Mouse (Mus musculus): Measurements from ENCODE around the gene Pou2af1. TPM values are rescaled to one million over a fixed set of nuclear protein-coding genes. Genes with fewer than 3 reads are reported as not detected.

Gene Pou2af1
- total and polyA plus RNA-seq, 2 experiments from 2014 or later = 0.05 to 0.76 TPM

GRCm38 (mm10) chr9:51182716-51183710, 30.5 kb upstream of the Pou2af1 start:
- no peaks in the 10 kb centered on the region for H3K4me1 ChIP-seq (ENCODE audit: control insufficient read depth, insufficient read depth)
- TF ChIP-seq CTCF (IDR thresholded peaks at IDR 0.05; ENCODE audit: low read depth) (no peak), EP300 (IDR thresholded peaks at IDR 0.05; ENCODE audit: low read depth) (no peak)

GRCm38 (mm10) chr9:51185386-51185785, 28.1 kb upstream of the Pou2af1 start:
- no peaks in the 10 kb centered on the region for H3K9me3 ChIP-seq (replicated peaks; ENCODE audit: control insufficient read depth, low read length)
- TF ChIP-seq EP300 (IDR thresholded peaks at IDR 0.05; ENCODE audit: low read depth) (no peak), CTCF (IDR thresholded peaks at IDR 0.05; ENCODE audit: low read depth) (no peak)
- H3K27ac ChIP-seq (ENCODE audit: low read depth) = no peak overlapping the region
- H3K36me3 ChIP-seq (replicated peaks; ENCODE audit: control insufficient read depth, insufficient read depth, low read length) = no peaks in the 10 kb centered on the region
- no peak overlapping the region for H3K4me2 ChIP-seq (ENCODE audit: low read depth, low read length)
- no peak overlapping the region for H3K9ac ChIP-seq (replicated peaks; ENCODE audit: low read depth, low read length)
- WGBS = 70% methylated on average over 4 of the region's 4 CpGs
- H3K4me3 ChIP-seq (ENCODE audit: low read depth, low read length) = no peak overlapping the region
- H3K27me3 ChIP-seq (ENCODE audit: control insufficient read depth, insufficient read depth, low read length) = no peaks in the 10 kb centered on the region
- H3K4me1 ChIP-seq (ENCODE audit: control insufficient read depth, insufficient read depth) = no peaks in the 10 kb centered on the region
- DNase-seq (ENCODE audit: low spot score) (no peak), ATAC-seq (ENCODE audit: insufficient read depth, low read depth) (no peak)

More at GRCm38 (mm10) chr9:51182716-51183710, 30.5 kb upstream of the Pou2af1 start:
- no peak overlapping the region for H3K9ac ChIP-seq (replicated peaks; ENCODE audit: low read depth, low read length)
- H3K9me3 ChIP-seq (replicated peaks; ENCODE audit: control insufficient read depth, low read length) = no peaks in the 10 kb centered on the region
- 77% methylated on average over 15 of the region's 15 CpGs for WGBS
- no peaks in the 10 kb centered on the region for H3K27me3 ChIP-seq (ENCODE audit: control insufficient read depth, insufficient read depth, low read length)
- H3K36me3 ChIP-seq (replicated peaks; ENCODE audit: control insufficient read depth, insufficient read depth, low read length) = no peaks in the 10 kb centered on the region
- H3K4me3 ChIP-seq (ENCODE audit: low read depth, low read length) = no peak overlapping the region
- ATAC-seq (ENCODE audit: insufficient read depth, low read depth) (no peak), DNase-seq (ENCODE audit: low spot score) (no peak)
- no peak overlapping the region for H3K4me2 ChIP-seq (ENCODE audit: low read depth, low read length)
- no peak overlapping the region for H3K27ac ChIP-seq (ENCODE audit: low read depth)

- Histone ChIP-seq H3K4me1 (ENCODE audit: control insufficient read depth, insufficient read depth) (no peaks in the 10 kb centered on the region), H3K9ac (replicated peaks; ENCODE audit: low read depth, low read length) (no peak overlapping the region), H3K36me3 (replicated peaks; ENCODE audit: control insufficient read depth, insufficient read depth, low read length) (no peaks in the 10 kb centered on the region), H3K9me3 (replicated peaks; ENCODE audit: control insufficient read depth, low read length) (no peaks in the 10 kb centered on the region), H3K27ac (ENCODE audit: low read depth) (no peak overlapping the region), H3K4me3 (ENCODE audit: low read depth, low read length) (no peak overlapping the region), H3K27me3 (ENCODE audit: control insufficient read depth, insufficient read depth, low read length) (no peaks in the 10 kb centered on the region), H3K4me2 (ENCODE audit: low read depth, low read length) (no peak overlapping the region)
- TF ChIP-seq CTCF (IDR thresholded peaks at IDR 0.05; ENCODE audit: low read depth) = no peak
- no peak for TF ChIP-seq EP300 (IDR thresholded peaks at IDR 0.05; ENCODE audit: low read depth)
- no peak for ATAC-seq (ENCODE audit: insufficient read depth, low read depth)
- no peak for DNase-seq (ENCODE audit: low spot score)
- WGBS = 77% methylated on average over 5 of the region's 5 CpGs
These were observed 27.6 kb upstream of the Pou2af1 start for GRCm38 (mm10) chr9:51185871-51186270.

- Histone ChIP-seq H3K4me2 (ENCODE audit: low read depth, low read length) (no peak overlapping the region), H3K27ac (ENCODE audit: low read depth) (no peak overlapping the region), H3K4me1 (ENCODE audit: control insufficient read depth, insufficient read depth) (no peaks in the 10 kb centered on the region), H3K36me3 (replicated peaks; ENCODE audit: control insufficient read depth, insufficient read depth, low read length) (no peaks in the 10 kb centered on the region), H3K4me3 (ENCODE audit: low read depth, low read length) (no peak overlapping the region), H3K27me3 (ENCODE audit: control insufficient read depth, insufficient read depth, low read length) (no peaks in the 10 kb centered on the region), H3K9ac (replicated peaks; ENCODE audit: low read depth, low read length) (no peak overlapping the region), H3K9me3 (replicated peaks; ENCODE audit: control insufficient read depth, low read length) (no peaks in the 10 kb centered on the region)
- DNase-seq (ENCODE audit: low spot score) (no peak), ATAC-seq (ENCODE audit: insufficient read depth, low read depth) (no peak)
- no peak for TF ChIP-seq EP300 (IDR thresholded peaks at IDR 0.05; ENCODE audit: low read depth)
- no peak for TF ChIP-seq CTCF (IDR thresholded peaks at IDR 0.05; ENCODE audit: low read depth)
- WGBS = 69% methylated on average over 3 of the region's 3 CpGs
These were observed 22.9 kb upstream of the Pou2af1 start for GRCm38 (mm10) chr9:51190655-51191054.

GRCm38 (mm10) chr9:51194790-51195189, 18.7 kb upstream of the Pou2af1 start:
- H3K4me1 ChIP-seq (ENCODE audit: control insufficient read depth, insufficient read depth) = no peaks in the 10 kb centered on the region
- H3K36me3 ChIP-seq (replicated peaks; ENCODE audit: control insufficient read depth, insufficient read depth, low read length) = no peaks in the 10 kb centered on the region
- no peak for ATAC-seq (ENCODE audit: insufficient read depth, low read depth)
- TF ChIP-seq CTCF (IDR thresholded peaks at IDR 0.05; ENCODE audit: low read depth) (no peak), EP300 (IDR thresholded peaks at IDR 0.05; ENCODE audit: low read depth) (no peak)
- no peak for DNase-seq (ENCODE audit: low spot score)
- no peak overlapping the region for H3K4me2 ChIP-seq (ENCODE audit: low read depth, low read length)
- H3K27ac ChIP-seq (ENCODE audit: low read depth) = no peak overlapping the region
- no peak overlapping the region for H3K4me3 ChIP-seq (ENCODE audit: low read depth, low read length)
- no peaks in the 10 kb centered on the region for H3K27me3 ChIP-seq (ENCODE audit: control insufficient read depth, insufficient read depth, low read length)
- H3K9ac ChIP-seq (replicated peaks; ENCODE audit: low read depth, low read length) = no peak overlapping the region
- 63% methylated on average over 4 of the region's 4 CpGs for WGBS
- H3K9me3 ChIP-seq (replicated peaks; ENCODE audit: control insufficient read depth, low read length) = no peaks in the 10 kb centered on the region

Data from heart, postnatal 0 days (tissue).